Mouse (Mus musculus): ENCODE results near the gene Stard10. TPM values are rescaled to one million over a fixed set of nuclear protein-coding genes. Genes with fewer than 3 reads are reported as not detected.

Gene Stard10
- total RNA-seq (2023) = 9.2 TPM

GRCm38 (mm10) chr7:101317014-101317413 lies at the start of gene Stard10:
Stard10 (plus strand) TSS chr7:101317086.

GRCm38 (mm10) chr7:101301881-101302456 lies 14.9 kb upstream of the Stard10 start, which contains the start of gene Atg16l2:
Atg16l2 (minus strand) TSS chr7:101302251.

GRCm38 (mm10) chr7:101347767-101348270 lies 30.9 kb downstream of the Stard10 start, which contains the start of gene Arap1:
Arap1 (plus strand) TSS chr7:101348067.

Other genes starting within 250 kb of the Stard10 start
- 123 TPM for gene Fchsd2, start 224.2 kb upstream of the Stard10 start, total RNA-seq (2023)
- 111 TPM for gene Atg16l2, start 14.8 kb upstream of the Stard10 start, total RNA-seq (2023)
- gene Arap1, start 31.0 kb downstream of the Stard10 start, total RNA-seq (2023) = 135 TPM
- gene Gm45837, start 93.8 kb downstream of the Stard10 start, total RNA-seq (2023) = 40.1 TPM
- gene Pde2a, start 104.6 kb downstream of the Stard10 start, total RNA-seq (2023) = 138 TPM